Mouse (Mus musculus): ENCODE data around the gene Wbp2. TPM values are rescaled to one million over a fixed set of nuclear protein-coding genes. Genes with fewer than 3 reads are reported as not detected.

Wbp2 gene
- polyA plus RNA-seq, 1 experiment = 669 TPM

DNA sequence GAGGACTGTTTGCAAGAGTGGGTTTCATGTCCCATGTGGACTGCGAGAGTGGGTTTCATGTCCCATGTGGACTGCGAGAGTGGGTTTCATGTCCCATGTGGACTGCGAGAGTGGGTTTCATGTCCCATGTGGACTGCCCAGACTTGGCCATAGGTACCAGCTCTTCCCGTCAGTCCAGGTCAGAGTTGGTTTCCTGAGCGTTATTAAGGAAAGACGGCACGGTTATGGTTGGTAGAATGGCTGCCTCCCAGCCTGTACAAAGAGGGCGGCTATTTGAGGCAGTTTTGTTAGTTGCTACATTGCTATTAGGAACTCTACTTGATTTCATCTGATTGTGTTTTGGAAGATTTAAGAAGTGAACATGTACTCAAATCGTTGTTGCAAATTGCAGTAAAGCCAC lies 49.0 kb downstream of the Wbp2 start:
- TF ChIP-seq GATA1 (IDR thresholded peaks at IDR 0.05; ENCODE audit: low read length) = no peak

DNA sequence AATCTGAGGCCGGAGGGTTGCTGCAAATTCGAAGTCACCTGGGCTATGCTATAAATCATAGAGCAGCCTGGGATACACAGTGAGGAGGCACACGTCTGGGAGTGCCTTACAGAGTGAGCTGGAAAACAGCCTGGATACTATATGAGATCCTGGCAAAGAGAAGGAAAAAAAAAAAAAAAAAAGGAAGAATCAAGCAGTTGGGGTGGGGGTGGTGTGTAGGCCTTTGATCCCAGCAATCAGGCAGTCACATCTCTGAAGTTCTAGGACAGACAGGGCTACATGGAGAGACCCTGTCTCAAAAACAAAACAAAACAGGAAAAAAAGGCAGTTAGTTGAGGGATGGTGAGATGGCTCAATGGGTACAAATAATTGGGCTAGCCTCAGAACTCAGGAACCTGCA lies 50.1 kb downstream of the Wbp2 start:
- TF ChIP-seq GATA1 (IDR thresholded peaks at IDR 0.05; ENCODE audit: low read length) = no peak

DNA sequence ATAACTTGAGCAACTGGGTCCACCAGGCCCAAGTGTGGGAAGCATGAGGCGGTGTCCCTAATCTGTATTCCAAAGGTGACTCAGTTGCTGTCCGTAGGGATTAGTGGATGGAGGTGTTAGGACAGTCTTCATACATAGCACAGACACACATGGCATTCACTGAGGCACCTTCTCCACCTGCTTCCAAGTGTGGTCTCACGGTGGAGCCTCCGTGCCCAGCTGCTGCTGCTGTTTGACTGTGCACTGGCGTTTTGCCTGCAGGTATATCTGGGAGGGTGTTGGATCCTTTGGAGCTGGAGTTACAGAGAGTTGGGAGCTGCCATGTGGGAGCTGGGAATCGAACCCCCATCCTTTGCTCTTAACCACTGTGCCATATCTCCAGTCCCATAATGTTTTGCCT lies 52.2 kb downstream of the Wbp2 start:
- TF ChIP-seq GATA1 (IDR thresholded peaks at IDR 0.05; ENCODE audit: low read length) = no peak

DNA sequence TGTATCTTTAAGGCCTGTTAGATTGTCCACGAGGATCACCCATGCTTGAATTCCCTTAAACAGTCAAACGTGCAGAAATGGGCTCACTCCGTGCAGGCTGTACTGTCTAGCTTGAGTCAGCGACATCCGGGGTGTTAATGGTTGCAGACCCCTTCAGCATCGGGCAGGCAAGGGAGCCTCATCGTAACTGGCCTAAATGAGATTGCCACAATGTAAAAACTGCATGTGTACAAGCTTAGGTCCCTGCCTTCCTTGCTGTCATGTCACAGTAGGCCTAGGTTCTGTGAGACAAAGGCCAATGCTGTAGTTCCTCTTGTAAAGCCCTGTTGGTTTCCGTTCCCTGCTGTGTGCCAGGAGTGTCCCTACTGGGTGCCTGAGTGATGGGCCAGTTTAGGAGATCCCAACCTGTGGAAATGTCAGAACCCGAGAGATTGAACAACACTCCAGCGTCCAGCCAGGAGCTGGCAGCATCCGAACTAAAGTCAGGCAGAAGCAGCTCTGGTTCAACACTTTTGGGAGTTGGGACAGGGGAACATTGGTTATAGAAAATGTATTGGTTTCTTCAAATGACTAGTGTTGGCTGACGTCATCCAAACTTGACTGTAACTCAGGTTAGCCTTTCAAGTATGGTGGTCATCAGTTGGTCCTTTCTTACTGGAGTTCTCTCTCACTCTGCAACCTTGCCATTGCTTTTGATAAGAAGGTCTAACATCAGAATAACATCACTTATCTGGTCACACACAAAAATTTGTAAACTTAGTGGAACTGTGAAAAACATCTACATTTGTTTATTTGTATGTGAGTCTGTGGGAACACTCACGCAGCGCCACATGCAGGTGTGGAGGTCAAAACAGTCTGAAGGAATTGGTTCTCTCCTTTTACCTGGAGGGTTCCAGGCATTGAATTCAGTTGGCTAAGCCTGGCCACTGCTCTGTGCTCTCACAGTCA lies 55.6 kb downstream of the Wbp2 start:
- no peak for TF ChIP-seq GATA1 (IDR thresholded peaks at IDR 0.05; ENCODE audit: low read length)

DNA sequence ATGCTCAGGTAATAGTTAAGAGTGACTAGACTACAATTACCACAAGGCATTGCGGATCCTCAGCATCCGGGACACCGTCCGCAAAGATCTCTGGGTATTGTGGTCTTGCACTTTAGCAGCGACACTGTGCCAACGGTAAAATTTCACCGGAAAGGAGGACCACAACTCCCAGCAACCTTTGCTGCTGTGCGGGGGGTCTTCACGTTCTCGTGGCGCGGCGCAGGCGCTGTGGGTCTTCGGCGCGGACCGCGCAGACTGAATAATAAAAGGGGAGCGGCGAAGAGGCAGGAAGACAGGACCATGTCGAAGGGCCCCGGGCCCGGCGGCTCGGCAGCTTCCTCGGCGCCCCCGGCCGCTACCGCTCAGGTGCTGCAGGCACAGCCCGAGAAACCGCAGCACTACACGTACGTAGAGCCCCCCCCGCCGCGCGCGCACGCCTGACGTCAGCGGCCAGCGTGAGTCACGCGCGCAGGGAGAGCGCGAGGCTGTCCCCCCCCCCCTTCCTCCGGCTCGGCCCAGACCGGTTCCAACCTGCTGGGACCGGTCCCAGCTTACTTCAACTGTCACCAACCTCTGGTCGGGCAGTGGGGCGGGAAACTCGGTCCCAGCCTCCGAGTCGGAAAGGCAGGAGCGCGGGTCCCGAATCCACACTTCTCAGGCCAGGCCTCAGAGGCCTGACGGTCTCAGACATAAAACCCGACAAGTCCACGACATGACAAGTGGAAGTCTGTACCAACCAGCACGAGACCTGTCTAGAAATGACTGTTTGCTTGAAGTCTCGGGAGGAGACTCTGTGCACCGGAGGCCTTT lies 56.5 kb downstream of the Wbp2 start, which contains the start of gene Unk:
Gene Unk, plus strand, starts transcription at position 235 of the 810 bp plus-strand sequence.
- TF ChIP-seq GATA1 (IDR thresholded peaks at IDR 0.05; ENCODE audit: low read length) = no peak

DNA sequence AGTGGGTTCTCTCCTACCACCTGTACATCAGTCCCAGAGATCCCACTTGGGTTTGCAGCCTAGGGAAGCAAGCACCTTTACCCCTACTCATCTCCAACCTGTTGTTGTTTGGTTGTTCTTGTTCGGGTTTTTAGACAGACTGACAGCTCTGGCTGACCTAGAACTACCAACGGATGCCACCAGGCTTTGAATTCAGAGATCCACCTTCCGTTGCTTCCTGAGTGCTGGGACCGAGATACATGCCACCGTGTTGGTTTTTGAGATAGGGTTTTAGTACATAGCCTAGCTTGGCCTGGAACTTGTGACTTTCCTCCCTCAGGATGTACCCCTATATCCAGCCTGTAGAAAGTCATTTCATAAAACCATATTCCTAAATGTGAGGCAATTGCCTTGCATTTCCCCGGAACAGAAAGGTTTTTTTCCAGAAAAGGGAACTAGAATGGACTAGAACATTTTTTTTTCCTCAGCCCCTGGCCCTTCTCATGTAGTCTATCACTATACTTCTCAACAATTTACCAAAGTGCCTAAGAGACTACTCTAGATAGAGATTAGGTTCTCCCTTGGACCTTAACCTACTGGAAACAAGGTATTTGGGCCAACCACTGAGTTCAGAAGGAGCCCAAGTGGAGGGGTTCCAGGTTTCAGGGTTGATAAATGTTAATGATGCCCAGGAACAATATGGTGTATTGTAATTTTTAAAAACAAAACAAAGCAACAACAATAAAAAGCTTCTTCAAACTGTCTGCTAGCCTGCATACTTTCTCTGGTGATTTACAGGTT lies 57.5 kb downstream of the Wbp2 start:
- TF ChIP-seq GATA1 (IDR thresholded peaks at IDR 0.05; ENCODE audit: low read length) = no peak

Other genes with a start within 250 kb of the Wbp2 start
- gene Myo15b, start 228.6 kb downstream of the Wbp2 start, polyA plus RNA-seq (2012) = 0.41 and 0.46 TPM in 2 replicates
- 9.2 and 13.4 TPM in 2 replicates for gene Smim5, start 187.0 kb downstream of the Wbp2 start, polyA plus RNA-seq (2012)
- gene Smim6, start 175.0 kb downstream of the Wbp2 start, polyA plus RNA-seq (2012) = 0.21 TPM in 1 of 2 replicates, not detected in the other
- 26.9 and 40.4 TPM in 2 replicates for gene Sap30bp, start 153.7 kb downstream of the Wbp2 start, polyA plus RNA-seq (2012)
- 13.3 and 22.0 TPM in 2 replicates for gene Recql5, start 153.5 kb downstream of the Wbp2 start, polyA plus RNA-seq (2012)
- 0.04 and 0.13 TPM in 2 replicates for gene Itgb4, start 112.3 kb downstream of the Wbp2 start, polyA plus RNA-seq (2012)
- 95.4 and 132 TPM in 2 replicates for gene Galk1, start 74.3 kb downstream of the Wbp2 start, polyA plus RNA-seq (2012)
- 312 and 429 TPM in 2 replicates for gene H3f3b, start 59.0 kb downstream of the Wbp2 start, polyA plus RNA-seq (2012)
- gene Unk, start 56.7 kb downstream of the Wbp2 start, polyA plus RNA-seq (2012) = 56.9 and 68.4 TPM in 2 replicates
- 170 and 235 TPM in 2 replicates for gene Unc13d, start 9.0 kb downstream of the Wbp2 start, polyA plus RNA-seq (2012)
- not detected in 2 replicates for gene Trim47, start 40.2 kb upstream of the Wbp2 start, polyA plus RNA-seq (2012)
- not detected in 2 replicates for gene Trim65, start 44.1 kb upstream of the Wbp2 start, polyA plus RNA-seq (2012)
- gene Mrpl38, start 51.9 kb upstream of the Wbp2 start, polyA plus RNA-seq (2012) = 152 and 200 TPM in 2 replicates
- gene Fbf1, start 81.2 kb upstream of the Wbp2 start, polyA plus RNA-seq (2012) = 26.9 and 34.1 TPM in 2 replicates
- 114 and 122 TPM in 2 replicates for gene Ten1, start 111.9 kb upstream of the Wbp2 start, polyA plus RNA-seq (2012)
- gene Acox1, start 112.0 kb upstream of the Wbp2 start, polyA plus RNA-seq (2012) = 1.8 and 2.5 TPM in 2 replicates
- gene Evpl, start 151.1 kb upstream of the Wbp2 start, polyA plus RNA-seq (2012) = 0.01 and 0.02 TPM in 2 replicates
- gene Srp68, start 187.2 kb upstream of the Wbp2 start, polyA plus RNA-seq (2012) = 52.4 and 70.9 TPM in 2 replicates
- not detected in 2 replicates for gene Galr2, start 193.9 kb upstream of the Wbp2 start, polyA plus RNA-seq (2012)
- 15.1 and 19.0 TPM in 2 replicates for gene Exoc7, start 220.2 kb upstream of the Wbp2 start, polyA plus RNA-seq (2012)
- gene Foxj1, start 248.4 kb upstream of the Wbp2 start, polyA plus RNA-seq (2012) = 0.02 TPM in 1 of 2 replicates, not detected in the other

Data from G1E-ER4 (cell line).